Mouse (Mus musculus) forebrain, embryonic 15.5 days (tissue): ENCODE data around the gene Trim41. TPM values are rescaled to one million over a fixed set of nuclear protein-coding genes. Genes with fewer than 3 reads are reported as not detected.
"Not testable (repeated sequence)": the region's sequence is repeated elsewhere in the genome, so short reads cannot be mapped to it uniquely, and the experiment has no call there.

Source experiments
- ATAC-seq: fragments of 200-750 bp; cut with Nextera tagmentation; replicated peaks from 2 replicates; pipeline ENCODE4 v1.8.0; 2017; ENCODE audit warnings: mild to moderate bottlenecking, moderate TSS enrichment, moderate library complexity
- H3K27ac ChIP-seq: fragments of 300-500 bp; sonication (generic); replicated peaks from 2 replicates; pipeline ENCODE4 v1.5.1; 2015; ENCODE audit warnings: mild to moderate bottlenecking, inconsistent platforms
- H3K27me3 ChIP-seq: fragments of 300-500 bp; sonication (generic); 2 replicates; pipeline ENCODE4 v1.6.1; 2015; ENCODE audit warnings: inconsistent platforms
- H3K36me3 ChIP-seq: fragments of 300-500 bp; sonication (generic); 2 replicates; pipeline ENCODE4 v1.6.1; 2015; ENCODE audit warnings: mild to moderate bottlenecking, inconsistent platforms
- H3K4me1 ChIP-seq: fragments of 300-500 bp; sonication (generic); 2 replicates; pipeline ENCODE4 v1.6.1; 2015; ENCODE audit warnings: inconsistent platforms
- H3K4me2 ChIP-seq: fragments of 300-500 bp; sonication (generic); replicated peaks from 2 replicates; pipeline ENCODE4 v1.6.1; 2015; ENCODE audit warnings: mild to moderate bottlenecking, inconsistent platforms
- H3K4me3 ChIP-seq: fragments of 300-500 bp; sonication (generic); 2 replicates; pipeline ENCODE4 v1.5.1; 2015; ENCODE audit warnings: mild to moderate bottlenecking, inconsistent platforms
- H3K9ac ChIP-seq: fragments of 300-500 bp; sonication (generic); replicated peaks from 2 replicates; pipeline ENCODE4 v1.6.1; 2015; ENCODE audit warnings: mild to moderate bottlenecking, inconsistent platforms
- H3K9me3 ChIP-seq: fragments of 300-500 bp; sonication (generic); 2 replicates; pipeline ENCODE4 v1.6.1; 2016; ENCODE audit warnings: inconsistent platforms
- WGBS: fragments of 180-500 bp; shearing (Covaris S2); methylation state at CpG from one replicate; pipeline ENCODE4 v1.1.7; 2015; ENCODE audit warnings: mixed read lengths; 5-methylcytosine and 5-hydroxymethylcytosine counted together
- polyA plus RNA-seq: library from polyadenylated mRNA; unstranded; fragments of >200 nt; fragmentation: Nextera tagmentation; extraction: Ambion mirVana; gene quantifications from 2 replicates; pipeline ENCODE4 v1.2.1, GENCODE M21; 2015

The Trim41 gene
- polyA plus RNA-seq, 1 experiment from 2014 or later: 6.3 TPM

- H3K4me3 ChIP-seq, H3K9ac ChIP-seq, H3K36me3 ChIP-seq, H3K9me3 ChIP-seq, H3K27ac ChIP-seq, ATAC-seq, H3K4me2 ChIP-seq: not testable (repeated sequence)
- H3K27me3 ChIP-seq: peaks cover 21% of the 10 kb centered on the region
- peaks cover 15% of the 10 kb centered on the region for H3K4me1 ChIP-seq
- WGBS: 83% methylated on average over 14 of the region's 14 CpGs
Observed at GRCm38 (mm10) chr11:48821299-48821698, 4.1 kb upstream of the Trim41 start.

DNA sequence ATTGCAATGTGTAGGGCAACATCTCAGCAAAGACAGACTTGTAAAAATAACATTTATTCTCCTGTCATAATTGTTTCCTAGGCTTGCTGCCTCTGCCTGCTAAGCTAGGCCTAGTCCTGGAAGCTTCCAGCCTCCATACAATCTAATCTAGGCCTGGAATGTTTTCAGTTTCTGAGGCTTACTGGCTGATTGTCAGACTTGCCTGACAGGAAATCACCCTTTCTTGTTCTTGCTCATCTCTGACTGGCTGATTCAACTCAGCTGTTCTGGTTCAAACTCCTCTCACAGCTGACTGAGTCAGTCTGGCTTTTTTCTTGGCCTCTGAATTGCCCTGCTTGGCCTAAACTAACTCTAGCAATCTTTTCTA lies 3.1 kb upstream of the Trim41 start:
- no peaks in the 10 kb centered on the region for H3K36me3 ChIP-seq
- H3K9me3 ChIP-seq: no peaks in the 10 kb centered on the region
- H3K4me2 ChIP-seq: no peak overlapping the region
- no peak for ATAC-seq
- no peak overlapping the region for H3K27ac ChIP-seq
- H3K9ac ChIP-seq: no peak overlapping the region
- H3K4me3 ChIP-seq: no peak overlapping the region
- peaks cover 21% of the 10 kb centered on the region for H3K27me3 ChIP-seq
- H3K4me1 ChIP-seq: peaks cover 25% of the 10 kb centered on the region

DNA sequence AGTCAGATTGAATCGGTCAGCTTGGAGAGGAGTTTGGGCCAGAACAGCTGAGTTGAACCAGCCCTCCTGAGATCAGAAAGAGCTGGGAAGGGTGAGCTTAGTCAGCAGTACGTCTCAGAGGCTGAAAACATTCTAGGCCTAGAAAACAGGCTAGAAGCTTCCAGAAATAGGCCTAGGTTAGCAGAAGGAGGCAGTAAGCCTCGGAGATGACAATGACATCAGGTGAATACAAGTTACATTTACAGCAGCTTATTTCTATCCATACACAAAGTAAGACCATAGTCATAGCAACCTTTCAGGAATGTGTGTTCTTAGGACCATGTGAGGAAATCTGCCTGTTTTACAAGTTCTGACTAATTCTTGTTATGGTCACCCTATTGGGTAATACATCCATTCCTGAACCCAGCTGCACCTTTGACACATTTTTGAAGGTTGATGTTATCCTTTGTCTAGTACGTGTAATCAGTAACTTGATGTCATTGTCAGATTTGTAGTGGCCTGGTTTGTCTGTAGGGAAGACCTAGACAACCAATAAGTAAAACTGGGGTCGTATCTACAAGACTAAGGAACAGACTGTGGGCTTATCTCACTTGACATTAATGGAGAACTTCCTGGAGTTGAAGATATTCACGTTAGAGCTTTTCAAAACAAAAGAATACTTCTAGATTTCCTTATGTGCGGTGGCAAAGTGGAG lies 2.6 kb upstream of the Trim41 start:
- no peak overlapping the region for H3K4me2 ChIP-seq
- H3K27me3 ChIP-seq: peaks cover 21% of the 10 kb centered on the region
- no peaks in the 10 kb centered on the region for H3K36me3 ChIP-seq
- WGBS: 79% methylated on average over 7 of the region's 7 CpGs
- H3K4me1 ChIP-seq: peaks cover 30% of the 10 kb centered on the region
- H3K4me3 ChIP-seq: no peak overlapping the region
- H3K9ac ChIP-seq: no peak overlapping the region
- H3K9me3 ChIP-seq: no peaks in the 10 kb centered on the region
- no peak overlapping the region for H3K27ac ChIP-seq
- no peak for ATAC-seq

GRCm38 (mm10) chr11:48818346-48818745 lies 1.2 kb upstream of the Trim41 start:
- no peaks in the 10 kb centered on the region for H3K36me3 ChIP-seq
- no peak; the same call in 1 of the 2 replicates for ATAC-seq
- H3K4me1 ChIP-seq: peaks cover 34% of the 10 kb centered on the region
- 1% methylated on average over 16 of the region's 16 CpGs for WGBS
- H3K4me2 ChIP-seq: peak overlapping the region; percentile 89
- H3K27me3 ChIP-seq: peaks cover 10% of the 10 kb centered on the region; the same call in 1 of the 2 replicates
- peak overlapping the region; percentile 83 for H3K4me3 ChIP-seq
- peak overlapping the region; percentile 96 for H3K27ac ChIP-seq
- H3K9me3 ChIP-seq: no peaks in the 10 kb centered on the region
- H3K9ac ChIP-seq: peak overlapping the region; percentile 87

GRCm38 (mm10) chr11:48817794-48818193 lies 641 bp upstream of the Trim41 start:
- peak; percentile 7 for ATAC-seq
- peak overlapping the region; percentile 89 for H3K4me2 ChIP-seq
- peaks cover 8% of the 10 kb centered on the region; the same call in 1 of the 2 replicates for H3K27me3 ChIP-seq
- peak overlapping the region; percentile 87 for H3K9ac ChIP-seq
- H3K9me3 ChIP-seq: no peaks in the 10 kb centered on the region
- H3K4me3 ChIP-seq: peak overlapping the region; percentile 83
- H3K27ac ChIP-seq: peak overlapping the region; percentile 96
- H3K36me3 ChIP-seq: no peaks in the 10 kb centered on the region
- 6% methylated on average over 9 of the region's 9 CpGs for WGBS
- peaks cover 37% of the 10 kb centered on the region for H3K4me1 ChIP-seq

GRCm38 (mm10) chr11:48816281-48816781 lies 822 bp downstream of the Trim41 start:
- H3K4me3 ChIP-seq: peak overlapping the region; percentile 83
- 4% methylated on average over 23 of the region's 23 CpGs for WGBS
- H3K4me1 ChIP-seq: peaks cover 37% of the 10 kb centered on the region
- peak overlapping the region; percentile 96 for H3K27ac ChIP-seq
- H3K9me3 ChIP-seq: no peaks in the 10 kb centered on the region
- peak overlapping the region; percentile 89 for H3K4me2 ChIP-seq
- H3K9ac ChIP-seq: peak overlapping the region; percentile 76
- H3K27me3 ChIP-seq: no peaks in the 10 kb centered on the region
- H3K36me3 ChIP-seq: peaks cover 12% of the 10 kb centered on the region
- peak; percentile 61 for ATAC-seq

DNA sequence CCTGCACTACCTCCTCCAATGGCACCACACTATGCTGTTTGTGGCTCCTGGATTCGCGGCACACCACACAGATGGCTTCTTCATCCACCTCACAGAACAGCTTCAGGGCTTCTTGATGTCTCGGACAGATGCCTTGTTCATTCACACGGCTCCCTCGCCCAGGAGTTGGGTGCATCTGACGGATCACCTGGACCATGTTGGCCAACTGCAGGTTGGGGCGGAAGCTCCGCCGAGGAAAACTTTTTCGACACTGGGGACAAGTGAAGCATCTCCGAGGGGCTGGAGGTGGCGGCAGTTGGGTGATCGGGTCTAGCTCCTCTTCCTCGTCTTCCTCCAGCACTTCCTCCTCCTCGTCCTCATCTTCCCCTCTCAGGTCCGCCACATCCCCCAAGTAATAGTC lies 1.3 kb downstream of the Trim41 start:
- peaks cover 17% of the 10 kb centered on the region for H3K36me3 ChIP-seq
- H3K27ac ChIP-seq: 0 out of 2 replicates have a peak overlapping the region, but pooled peaks have one; percentile 96
- H3K4me1 ChIP-seq: peaks cover 37% of the 10 kb centered on the region
- H3K9ac ChIP-seq: peak overlapping the region; percentile 76; the same call in 1 of the 2 replicates
- 79% methylated on average over 16 of the region's 16 CpGs for WGBS
- H3K27me3 ChIP-seq: no peaks in the 10 kb centered on the region
- peak overlapping the region; percentile 83 for H3K4me3 ChIP-seq
- H3K4me2 ChIP-seq: peak overlapping the region; percentile 89
- no peaks in the 10 kb centered on the region for H3K9me3 ChIP-seq
- ATAC-seq: no peak

DNA sequence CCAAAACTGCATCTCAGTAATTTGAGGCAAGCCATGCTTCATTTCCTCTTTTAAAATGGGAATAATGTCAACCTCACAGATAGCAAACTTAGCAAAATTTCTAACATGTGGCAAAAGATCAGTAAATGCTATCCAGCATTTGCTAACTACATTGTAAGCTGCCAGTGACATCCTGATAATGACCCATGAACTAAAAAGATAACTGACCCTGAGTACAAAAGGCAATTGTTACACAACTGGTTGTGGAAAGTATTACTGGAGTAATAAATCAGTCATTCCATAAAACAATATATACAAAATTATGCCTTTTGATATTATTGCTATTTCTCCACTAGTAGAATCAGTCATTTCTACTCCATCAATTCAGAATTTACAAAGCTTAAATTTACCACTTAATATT lies 3.4 kb downstream of the Trim41 start:
- Histone ChIP-seq H3K4me2 (no peak overlapping the region), H3K9ac (no peak overlapping the region), H3K4me3 (no peak overlapping the region), H3K27me3 (no peaks in the 10 kb centered on the region), H3K36me3 (peaks cover 37% of the 10 kb centered on the region), H3K4me1 (peaks cover 37% of the 10 kb centered on the region), H3K27ac (no peak overlapping the region), H3K9me3 (no peaks in the 10 kb centered on the region)
- ATAC-seq: no peak

GRCm38 (mm10) chr11:48810142-48810541 lies 7.0 kb downstream of the Trim41 start:
- H3K4me2 ChIP-seq: no peak overlapping the region
- no peaks in the 10 kb centered on the region for H3K27me3 ChIP-seq
- H3K4me3 ChIP-seq: no peak overlapping the region
- H3K36me3 ChIP-seq: peaks cover 74% of the 10 kb centered on the region
- H3K9me3 ChIP-seq: no peaks in the 10 kb centered on the region
- WGBS: 86% methylated on average over 2 of the region's 2 CpGs
- peaks cover 19% of the 10 kb centered on the region for H3K4me1 ChIP-seq
- no peak overlapping the region for H3K27ac ChIP-seq
- H3K9ac ChIP-seq: no peak overlapping the region
- no peak for ATAC-seq

- WGBS: 67% methylated on average over 4 of the region's 4 CpGs
- Histone ChIP-seq H3K4me1 (peaks cover 12% of the 10 kb centered on the region), H3K27ac (no peak overlapping the region), H3K4me2 (no peak overlapping the region), H3K4me3 (no peak overlapping the region), H3K36me3 (peaks cover 81% of the 10 kb centered on the region), H3K27me3 (no peaks in the 10 kb centered on the region), H3K9me3 (no peaks in the 10 kb centered on the region), H3K9ac (0 out of 2 replicates have a peak overlapping the region, but pooled peaks have one; percentile 3)
- ATAC-seq: no peak
Observed at GRCm38 (mm10) chr11:48809434-48809830, 7.7 kb downstream of the Trim41 start.

GRCm38 (mm10) chr11:48808737-48809433 lies 8.3 kb downstream of the Trim41 start:
- peaks cover 86% of the 10 kb centered on the region for H3K36me3 ChIP-seq
- H3K9me3 ChIP-seq: no peaks in the 10 kb centered on the region
- H3K27ac ChIP-seq: no peak overlapping the region
- WGBS: 66% methylated on average over 16 of the region's 16 CpGs
- H3K4me1 ChIP-seq: peaks cover 8% of the 10 kb centered on the region; the same call in 1 of the 2 replicates
- no peak overlapping the region for H3K4me2 ChIP-seq
- no peak overlapping the region for H3K4me3 ChIP-seq
- H3K9ac ChIP-seq: 0 out of 2 replicates have a peak overlapping the region, but pooled peaks have one; percentile 3
- no peaks in the 10 kb centered on the region for H3K27me3 ChIP-seq
- no peak for ATAC-seq

GRCm38 (mm10) chr11:48808304-48808646 lies 8.9 kb downstream of the Trim41 start:
- Histone ChIP-seq H3K9ac (no peak overlapping the region), H3K4me3 (no peak overlapping the region), H3K4me1 (peaks cover 3% of the 10 kb centered on the region; the same call in 1 of the 2 replicates), H3K9me3 (no peaks in the 10 kb centered on the region), H3K27ac (no peak overlapping the region), H3K4me2 (no peak overlapping the region), H3K27me3 (no peaks in the 10 kb centered on the region), H3K36me3 (peaks cover 92% of the 10 kb centered on the region)
- ATAC-seq: no peak
